Mouse (Mus musculus) limb, embryonic 13.5 days (tissue): ENCODE data around the gene Ccdc9b. TPM values are rescaled to one million over a fixed set of nuclear protein-coding genes. Genes with fewer than 3 reads are reported as not detected.

ENCODE experiments used
- ATAC-seq: fragments of 200-750 bp; cut with Nextera tagmentation; 2 replicates; pipeline ENCODE4 v1.8.0; 2017; ENCODE audit warnings: low read depth, moderate number of reproducible peaks, moderate TSS enrichment; ENCODE audit not compliant: low FRiP score
- H3K27ac ChIP-seq: fragments of 300-500 bp; sonication (generic); 2 replicates; pipeline ENCODE4 v1.5.1; 2015; ENCODE audit warnings: inconsistent platforms, mild to moderate bottlenecking, moderate library complexity
- H3K27me3 ChIP-seq: fragments of 300-500 bp; sonication (generic); 2 replicates; pipeline ENCODE4 v1.6.1; 2015; ENCODE audit warnings: mild to moderate bottlenecking, inconsistent platforms
- H3K36me3 ChIP-seq: fragments of 300-500 bp; sonication (generic); 2 replicates; pipeline ENCODE4 v1.6.1; 2015; ENCODE audit warnings: inconsistent platforms, mild to moderate bottlenecking, moderate library complexity
- H3K4me1 ChIP-seq: fragments of 300-500 bp; sonication (generic); 2 replicates; pipeline ENCODE4 v1.6.1; 2015; ENCODE audit warnings: inconsistent platforms
- H3K4me2 ChIP-seq: fragments of 300-500 bp; sonication (generic); replicated peaks from 2 replicates; pipeline ENCODE4 v1.6.1; 2015; ENCODE audit warnings: inconsistent platforms, mild to moderate bottlenecking, moderate library complexity
- H3K4me3 ChIP-seq: fragments of 300-500 bp; sonication (generic); 2 replicates; pipeline ENCODE4 v1.5.1; 2015; ENCODE audit warnings: moderate library complexity, mild to moderate bottlenecking, inconsistent platforms
- H3K9ac ChIP-seq: fragments of 300-500 bp; sonication (generic); 2 replicates; pipeline ENCODE4 v1.6.1; 2015; ENCODE audit warnings: mild to moderate bottlenecking, inconsistent platforms
- H3K9me3 ChIP-seq: fragments of 300-500 bp; sonication (generic); 2 replicates; pipeline ENCODE4 v1.6.1; 2016; ENCODE audit warnings: inconsistent platforms
- WGBS: fragments of 180-500 bp; shearing (Covaris S2); methylation state at CpG from one replicate; pipeline ENCODE4 v1.1.7; 2015; 5-methylcytosine and 5-hydroxymethylcytosine counted together
- polyA plus RNA-seq: library from polyadenylated mRNA; unstranded; fragments of >200 nt; fragmentation: Nextera tagmentation; extraction: Ambion mirVana; gene quantifications from 2 replicates; pipeline ENCODE4 v1.2.1, GENCODE M21; 2015

The Ccdc9b gene
- polyA plus RNA-seq, 1 experiment from 2014 or later: 0.85 TPM

DNA sequence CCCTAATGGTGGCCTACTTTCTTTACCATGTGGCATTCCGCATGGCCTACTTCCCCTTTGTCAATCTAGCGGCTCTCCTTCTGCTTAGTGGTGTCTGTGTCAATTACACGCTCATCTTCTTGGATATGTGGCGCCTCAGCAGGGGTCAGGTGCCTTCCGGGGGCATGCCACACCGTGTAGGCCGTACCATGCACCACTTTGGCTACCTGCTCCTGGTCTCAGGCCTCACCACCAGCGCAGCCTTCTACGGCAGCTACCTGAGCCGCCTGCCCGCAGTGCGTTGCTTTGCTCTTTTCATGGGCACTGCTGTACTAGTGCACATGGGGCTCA, 27.7 kb upstream of the Ccdc9b start:
- no peak; the same call in 1 of the 2 replicates for ATAC-seq
- WGBS: 60% methylated on average over 12 of the region's 12 CpGs
- H3K4me3 ChIP-seq: peak overlapping the region; percentile 20; the same call in 1 of the 2 replicates
- H3K4me1 ChIP-seq: peaks cover 5% of the 10 kb centered on the region
- no peak overlapping the region for H3K27ac ChIP-seq
- peak overlapping the region; percentile 54 for H3K4me2 ChIP-seq
- no peaks in the 10 kb centered on the region for H3K9me3 ChIP-seq
- peaks cover 48% of the 10 kb centered on the region for H3K27me3 ChIP-seq
- H3K9ac ChIP-seq: no peak overlapping the region
- H3K36me3 ChIP-seq: no peaks in the 10 kb centered on the region

DNA sequence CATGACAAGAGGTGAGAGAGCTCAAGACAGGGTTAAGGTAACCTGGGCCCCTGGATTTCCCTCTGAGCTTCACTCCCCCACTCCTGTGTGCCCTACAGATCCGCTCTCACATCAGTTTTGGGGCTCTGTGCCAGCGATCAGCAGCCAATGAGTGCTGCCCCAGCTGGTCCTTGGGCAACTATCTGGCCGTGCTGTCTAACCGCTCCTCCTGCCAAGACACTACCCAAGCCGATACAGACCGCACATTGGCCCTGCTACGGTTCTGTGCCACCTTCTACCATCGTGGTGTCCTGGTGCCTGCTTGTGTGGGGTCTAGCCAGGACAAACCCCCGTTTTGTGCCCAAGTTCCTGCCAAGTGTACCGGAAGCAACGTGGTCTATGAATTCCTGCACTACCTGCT, 27.0 kb upstream of the Ccdc9b start:
- Histone ChIP-seq H3K27me3 (peaks cover 47% of the 10 kb centered on the region), H3K9me3 (no peaks in the 10 kb centered on the region), H3K4me3 (no peak overlapping the region), H3K27ac (no peak overlapping the region), H3K9ac (no peak overlapping the region), H3K4me1 (peaks cover 5% of the 10 kb centered on the region), H3K36me3 (no peaks in the 10 kb centered on the region), H3K4me2 (no peak overlapping the region)
- 92% methylated on average over 11 of the region's 11 CpGs for WGBS
- no peak for ATAC-seq

DNA sequence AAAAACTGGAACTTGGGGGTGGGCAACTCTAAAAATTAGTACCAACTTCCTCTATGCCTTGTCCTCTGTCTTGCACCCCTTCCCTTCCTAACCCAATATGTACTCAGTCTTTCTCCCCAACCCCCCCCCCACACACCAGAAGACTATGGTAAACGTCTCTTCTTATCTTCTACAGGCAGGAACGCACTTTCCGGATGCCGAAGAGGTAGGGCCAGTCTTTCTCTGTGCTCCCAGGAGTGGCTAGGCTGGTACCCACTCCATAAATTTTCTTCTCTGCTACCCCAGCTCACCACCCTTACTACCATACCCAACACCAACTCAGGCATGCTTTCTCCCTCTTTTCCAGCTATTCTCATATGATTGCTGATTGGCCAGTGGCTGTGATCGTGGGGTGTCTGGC, 24.1 kb upstream of the Ccdc9b start:
- Histone ChIP-seq H3K4me3 (no peak overlapping the region), H3K9me3 (no peaks in the 10 kb centered on the region), H3K4me1 (peaks cover 5% of the 10 kb centered on the region), H3K27ac (no peak overlapping the region), H3K4me2 (no peak overlapping the region), H3K9ac (no peak overlapping the region), H3K27me3 (peaks cover 37% of the 10 kb centered on the region), H3K36me3 (no peaks in the 10 kb centered on the region)
- no peak for ATAC-seq
- WGBS: 86% methylated on average over 5 of the region's 5 CpGs

DNA sequence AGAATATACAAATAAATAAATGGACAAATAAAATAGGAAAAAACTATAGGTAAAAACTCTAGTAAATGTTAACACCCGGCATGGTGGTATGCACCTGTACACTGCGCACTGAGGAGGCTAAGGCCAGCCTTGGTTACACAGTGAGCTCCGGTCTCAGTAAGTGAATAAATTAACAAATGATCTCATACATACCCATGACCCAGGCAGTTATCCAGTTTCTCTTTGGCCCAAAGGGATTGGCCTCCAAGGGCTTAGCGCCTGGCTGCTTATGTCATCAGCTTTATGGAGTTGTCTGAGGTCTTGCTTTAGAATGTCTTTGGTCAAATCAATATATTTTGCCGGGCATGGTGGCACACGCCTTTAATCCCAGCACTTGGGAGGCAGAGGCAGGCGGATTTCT, 21.2 kb upstream of the Ccdc9b start:
- peaks cover 25% of the 10 kb centered on the region; the same call in 1 of the 2 replicates for H3K27me3 ChIP-seq
- H3K27ac ChIP-seq: no peak overlapping the region
- no peak overlapping the region for H3K4me2 ChIP-seq
- H3K36me3 ChIP-seq: no peaks in the 10 kb centered on the region
- H3K4me1 ChIP-seq: peaks cover 10% of the 10 kb centered on the region
- no peak overlapping the region for H3K9ac ChIP-seq
- ATAC-seq: no peak
- H3K9me3 ChIP-seq: no peaks in the 10 kb centered on the region
- no peak overlapping the region for H3K4me3 ChIP-seq
- WGBS: 90% methylated on average over 7 of the region's 7 CpGs

DNA sequence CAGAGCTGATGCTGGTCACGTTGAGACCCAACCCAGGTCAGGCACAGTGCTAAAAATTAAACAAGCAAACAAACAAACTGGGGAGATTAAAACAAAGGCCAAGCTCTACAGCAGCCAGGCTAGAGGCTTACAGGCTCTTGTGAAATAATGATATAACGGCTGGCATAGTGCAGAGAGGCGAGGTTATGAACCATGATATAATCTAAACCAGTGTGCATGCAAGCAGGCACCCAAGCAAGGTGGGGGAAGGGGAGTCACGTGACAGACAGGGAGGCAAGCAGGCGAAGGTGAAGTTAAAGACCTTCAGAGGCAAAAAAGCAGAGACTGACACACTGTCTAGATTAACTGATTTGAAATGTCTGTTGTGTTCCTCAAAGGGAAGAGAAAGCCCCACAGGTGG, 20.6 kb upstream of the Ccdc9b start:
- ATAC-seq: no peak
- H3K27ac ChIP-seq: no peak overlapping the region
- H3K4me1 ChIP-seq: peaks cover 10% of the 10 kb centered on the region
- no peak overlapping the region for H3K4me3 ChIP-seq
- no peaks in the 10 kb centered on the region for H3K9me3 ChIP-seq
- H3K4me2 ChIP-seq: no peak overlapping the region
- no peak overlapping the region for H3K9ac ChIP-seq
- H3K27me3 ChIP-seq: peaks cover 21% of the 10 kb centered on the region; the same call in 1 of the 2 replicates
- H3K36me3 ChIP-seq: no peaks in the 10 kb centered on the region
- 50% methylated on average over 5 of the region's 5 CpGs for WGBS

DNA sequence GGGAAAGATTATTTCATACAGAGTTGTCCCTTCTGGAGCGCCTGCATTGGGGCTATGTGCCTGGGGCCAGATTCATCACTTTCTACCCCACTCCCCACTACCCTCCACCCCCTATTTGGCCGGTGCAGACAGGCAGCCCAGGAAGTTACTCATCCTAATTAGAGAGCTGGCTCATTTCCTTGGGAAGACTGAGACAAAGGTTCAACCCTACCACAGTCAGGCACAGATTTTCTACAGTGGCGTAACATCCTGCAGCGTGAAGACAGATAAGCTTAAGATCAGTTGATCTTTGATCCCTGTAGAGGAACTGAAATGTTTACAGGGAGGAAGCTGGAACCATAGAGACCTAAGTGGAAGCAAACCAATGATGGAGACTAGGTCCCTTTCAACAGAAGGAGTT, 19.8 kb upstream of the Ccdc9b start:
- no peak overlapping the region for H3K9ac ChIP-seq
- no peaks in the 10 kb centered on the region for H3K36me3 ChIP-seq
- no peak overlapping the region for H3K27ac ChIP-seq
- H3K4me2 ChIP-seq: no peak overlapping the region
- no peaks in the 10 kb centered on the region for H3K9me3 ChIP-seq
- H3K27me3 ChIP-seq: peaks cover 19% of the 10 kb centered on the region; the same call in 1 of the 2 replicates
- 57% methylated on average over 4 of the region's 4 CpGs for WGBS
- peaks cover 10% of the 10 kb centered on the region for H3K4me1 ChIP-seq
- ATAC-seq: no peak
- no peak overlapping the region for H3K4me3 ChIP-seq

DNA sequence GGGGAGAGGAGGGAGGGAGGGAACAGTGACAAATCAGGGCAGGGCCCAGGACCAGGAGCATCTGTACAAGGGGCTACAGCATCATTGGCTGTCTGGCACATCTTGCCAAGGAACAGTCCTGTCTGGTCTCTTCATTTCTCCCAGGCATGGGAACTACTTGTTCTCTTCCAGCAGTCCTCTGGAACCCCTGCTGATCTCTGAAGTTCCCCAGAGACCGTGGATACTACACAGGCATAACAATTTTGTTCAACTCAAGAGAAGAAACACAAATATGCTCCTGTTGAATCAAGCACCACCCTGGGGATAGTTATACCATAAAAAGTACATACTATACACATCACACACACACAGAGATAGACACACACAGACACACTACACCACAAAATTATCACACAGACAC, 18.7 kb upstream of the Ccdc9b start:
- Histone ChIP-seq H3K36me3 (no peaks in the 10 kb centered on the region), H3K4me3 (no peak overlapping the region), H3K27ac (no peak overlapping the region), H3K9me3 (no peaks in the 10 kb centered on the region), H3K4me2 (no peak overlapping the region), H3K4me1 (peaks cover 10% of the 10 kb centered on the region), H3K9ac (no peak overlapping the region), H3K27me3 (peaks cover 17% of the 10 kb centered on the region)
- ATAC-seq: no peak
- WGBS: 52% methylated on average over 1 of the region's 1 CpGs

DNA sequence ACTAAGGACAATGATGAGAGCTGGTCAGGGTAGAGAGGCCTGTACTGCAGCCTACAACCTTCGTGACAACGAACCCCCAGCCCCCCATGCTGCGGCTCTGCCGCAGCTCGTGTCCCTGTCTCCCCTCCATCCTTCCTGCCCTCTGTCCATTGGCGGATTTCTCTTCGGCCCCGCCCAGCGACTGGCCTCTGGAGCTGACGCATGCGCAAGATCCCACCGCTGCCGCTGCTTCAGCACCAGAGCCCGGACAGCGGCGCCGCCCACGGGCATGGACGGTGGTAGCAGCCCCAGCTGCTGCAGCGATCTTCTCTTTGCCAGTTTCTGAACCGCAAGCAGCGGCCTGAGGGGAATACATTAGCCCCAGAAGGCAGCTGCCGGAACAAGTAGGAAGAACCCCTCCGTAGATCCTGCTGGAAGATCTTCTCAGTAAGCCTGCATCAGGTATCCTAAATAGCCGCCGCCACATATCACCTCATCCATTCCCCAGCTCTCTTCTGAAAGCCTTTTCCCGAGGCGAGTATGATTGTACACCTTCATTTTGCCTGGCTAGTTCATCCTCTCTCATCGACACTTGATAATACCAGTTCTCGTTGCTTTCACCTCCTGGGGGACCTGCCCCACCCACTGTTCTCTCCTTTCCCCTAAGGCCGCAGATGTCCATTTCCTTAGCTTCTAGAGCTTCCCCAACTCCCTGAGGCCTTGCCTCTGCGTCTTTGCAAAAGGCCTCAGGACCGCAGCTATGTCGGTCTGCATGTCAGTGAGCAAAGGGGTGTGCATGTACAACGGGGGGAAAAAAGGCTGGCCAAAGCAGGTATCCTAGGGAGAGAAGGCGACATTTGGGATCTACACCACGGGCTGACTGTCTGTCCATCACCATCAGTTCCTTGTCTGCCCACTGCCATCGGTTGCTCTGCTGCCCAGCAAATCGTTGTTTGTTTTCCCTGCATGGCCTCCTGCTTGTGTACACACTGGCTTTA, 17.3 kb upstream of the Ccdc9b start, which contains the start of gene Disp2:
Disp2 (plus strand) TSS at position 216 of the 977 bp plus-strand sequence.
- Histone ChIP-seq H3K4me3 (peak within 1 kb of the TSS; percentile 43), H3K4me1 (peaks cover 10% of the 10 kb centered on the region), H3K9ac (no peak within 1 kb of the TSS; the same call in 1 of the 2 replicates), H3K4me2 (peak within 1 kb of the TSS; percentile 73), H3K36me3 (no peaks in the 10 kb centered on the region), H3K27me3 (peaks cover 17% of the 10 kb centered on the region), H3K9me3 (no peaks in the 10 kb centered on the region), H3K27ac (no peak within 1 kb of the TSS)
- ATAC-seq: peak; percentile 90
- 12% methylated on average over 39 of the region's 39 CpGs for WGBS

DNA sequence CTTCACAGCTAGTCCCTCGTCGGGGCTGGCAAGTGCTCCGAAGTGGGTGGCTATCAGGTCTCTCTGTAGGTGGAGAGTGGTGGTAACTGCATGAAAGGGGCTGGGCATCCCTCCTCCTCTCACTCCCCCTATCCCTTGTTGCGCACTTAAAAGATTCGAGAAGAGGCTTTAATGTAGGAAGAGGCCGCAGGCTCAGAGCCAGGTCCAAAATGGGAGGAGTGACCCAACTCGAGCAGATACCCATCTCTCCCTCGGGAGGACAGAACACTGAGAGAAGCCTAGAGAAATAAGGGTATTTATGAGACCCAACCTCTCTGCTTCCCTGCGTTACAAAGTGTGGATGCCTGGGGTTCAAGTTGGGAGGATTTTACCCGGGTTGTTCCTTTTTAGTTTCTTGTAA, 16.6 kb upstream of the Ccdc9b start:
- peaks cover 10% of the 10 kb centered on the region for H3K4me1 ChIP-seq
- no peak overlapping the region; the same call in 1 of the 2 replicates for H3K9ac ChIP-seq
- ATAC-seq: peak; percentile 6; the same call in 1 of the 2 replicates
- H3K4me2 ChIP-seq: peak overlapping the region; percentile 73
- H3K27me3 ChIP-seq: peaks cover 17% of the 10 kb centered on the region
- WGBS: 7% methylated on average over 10 of the region's 10 CpGs
- no peaks in the 10 kb centered on the region for H3K36me3 ChIP-seq
- H3K27ac ChIP-seq: no peak overlapping the region
- H3K9me3 ChIP-seq: no peaks in the 10 kb centered on the region
- H3K4me3 ChIP-seq: peak overlapping the region; percentile 43

DNA sequence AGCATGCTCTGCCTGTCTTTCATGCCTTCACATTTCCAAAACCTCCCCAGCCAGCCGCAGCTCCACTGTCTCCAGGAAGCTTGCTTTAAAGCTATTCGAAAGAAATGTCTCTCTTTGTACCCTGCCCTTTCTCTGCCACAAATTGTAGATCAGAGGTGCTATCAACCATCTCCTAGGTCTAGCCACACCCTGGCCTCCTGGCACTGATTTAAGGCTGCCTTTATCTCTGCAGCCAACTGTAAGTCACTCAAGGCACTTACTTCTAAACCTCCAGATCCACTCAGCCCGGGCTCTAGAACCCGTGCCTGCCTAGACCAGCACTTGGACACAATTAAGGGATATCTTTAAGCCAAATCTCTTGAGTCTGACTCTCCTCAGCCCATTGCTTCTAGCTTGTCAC, 16.0 kb upstream of the Ccdc9b start:
- Histone ChIP-seq H3K27me3 (peaks cover 17% of the 10 kb centered on the region), H3K27ac (no peak overlapping the region), H3K36me3 (no peaks in the 10 kb centered on the region), H3K4me1 (peaks cover 10% of the 10 kb centered on the region), H3K9me3 (no peaks in the 10 kb centered on the region), H3K9ac (no peak overlapping the region), H3K4me2 (no peak overlapping the region), H3K4me3 (no peak overlapping the region)
- 73% methylated on average over 4 of the region's 4 CpGs for WGBS
- no peak for ATAC-seq

DNA sequence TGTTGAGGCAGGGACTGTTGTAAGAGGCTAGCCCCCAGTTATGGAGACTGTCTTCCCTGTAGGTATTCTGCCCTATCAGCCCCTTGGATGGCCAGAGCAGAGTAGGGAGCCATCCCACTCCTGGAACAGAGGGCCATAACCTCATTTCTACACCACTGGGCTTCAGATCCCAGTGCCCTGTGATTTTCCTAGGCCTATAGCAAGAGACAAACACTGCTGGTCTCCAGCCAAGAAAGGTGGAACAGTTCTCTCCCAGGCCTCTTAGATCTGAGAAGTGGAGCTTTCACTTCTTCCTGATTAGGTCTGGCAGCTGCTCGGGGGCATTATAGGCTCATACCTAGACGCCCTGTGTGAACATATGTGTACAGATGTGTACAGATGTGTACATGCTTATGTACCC, 13.8 kb upstream of the Ccdc9b start:
- H3K4me3 ChIP-seq: no peak overlapping the region
- H3K36me3 ChIP-seq: no peaks in the 10 kb centered on the region
- no peak overlapping the region for H3K4me2 ChIP-seq
- peaks cover 10% of the 10 kb centered on the region for H3K4me1 ChIP-seq
- H3K9me3 ChIP-seq: no peaks in the 10 kb centered on the region
- no peak overlapping the region for H3K9ac ChIP-seq
- no peak for ATAC-seq
- no peak overlapping the region for H3K27ac ChIP-seq
- H3K27me3 ChIP-seq: peaks cover 17% of the 10 kb centered on the region
- 58% methylated on average over 2 of the region's 2 CpGs for WGBS

DNA sequence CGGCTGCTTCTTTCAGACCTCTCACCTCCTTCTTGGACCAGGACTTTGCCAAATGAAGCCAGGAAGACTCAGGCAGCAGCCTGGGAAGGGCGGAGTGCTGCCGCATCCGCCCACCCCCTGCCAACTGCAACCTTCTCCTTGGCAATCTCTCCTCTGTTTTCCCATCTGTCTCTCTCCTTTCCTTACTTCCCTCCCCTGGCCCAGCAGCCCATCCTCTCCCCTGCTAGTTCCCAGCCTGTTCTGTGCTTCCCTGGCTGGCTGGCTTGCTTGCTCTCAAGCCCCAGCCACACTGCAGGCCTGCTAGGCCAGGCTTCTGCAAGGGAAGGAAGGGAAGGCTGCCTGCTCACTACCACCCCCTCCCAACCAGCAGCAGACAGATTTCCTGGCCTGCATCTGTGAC, 13.4 kb upstream of the Ccdc9b start:
- H3K4me2 ChIP-seq: no peak overlapping the region
- H3K9me3 ChIP-seq: no peaks in the 10 kb centered on the region
- no peak overlapping the region for H3K4me3 ChIP-seq
- no peak for ATAC-seq
- peaks cover 14% of the 10 kb centered on the region for H3K27me3 ChIP-seq
- 51% methylated on average over 4 of the region's 4 CpGs for WGBS
- H3K9ac ChIP-seq: no peak overlapping the region
- no peak overlapping the region for H3K27ac ChIP-seq
- H3K36me3 ChIP-seq: no peaks in the 10 kb centered on the region
- H3K4me1 ChIP-seq: peaks cover 10% of the 10 kb centered on the region
